Mouse (Mus musculus) ES-E14 (cell line): ENCODE measurements around the gene Scd4. TPM values are rescaled to one million over a fixed set of nuclear protein-coding genes. Genes with fewer than 3 reads are reported as not detected.
"Not testable (repeated sequence)": the region's sequence is repeated elsewhere in the genome, so short reads cannot be mapped to it uniquely, and the experiment has no call there.

ENCODE experiments used
- DNase-seq: peaks from one replicate; pipeline ENCODE4 v3.0.0-alpha.2; 2013; ENCODE audit warnings: low read depth, low spot score
- H3K27ac ChIP-seq: 2 replicates; pipeline ENCODE4 v1.5.1; 2012; ENCODE audit warnings: low read depth, mild to moderate bottlenecking, low read length, moderate library complexity, mixed read lengths; ENCODE audit not compliant: poor library complexity, insufficient read depth, severe bottlenecking
- H3K36me3 ChIP-seq: 2 replicates; pipeline ENCODE4 v1.6.1; 2012; ENCODE audit warnings: mild to moderate bottlenecking, low read length, moderate library complexity, mixed read lengths; ENCODE audit not compliant: control insufficient read depth, poor library complexity, insufficient read depth, severe bottlenecking
- H3K4me1 ChIP-seq, 2 experiments: fragments of 150-350 bp in 1 of 2; sonication (generic) in 1 of 2; 2 replicates each; pipeline ENCODE4 v1.6.1; 2012; ENCODE audit warnings: low read length in 2 of 2, mild to moderate bottlenecking in 1 of 2, mixed read lengths in 1 of 2; ENCODE audit not compliant: control insufficient read depth in 2 of 2, insufficient read depth in 2 of 2, poor library complexity in 1 of 2
- H3K4me3 ChIP-seq, 2 experiments: fragments of 150-350 bp in 1 of 2; sonication (generic) in 1 of 2; 2 replicates each; pipeline ENCODE4 v1.5.1; 2012; ENCODE audit warnings: low read length in 2 of 2, low read depth in 1 of 2, mild to moderate bottlenecking in 1 of 2, mixed read lengths in 1 of 2; ENCODE audit not compliant: insufficient read depth in 1 of 2, poor library complexity in 1 of 2, severe bottlenecking in 1 of 2
- H3K9ac ChIP-seq: 2 replicates; pipeline ENCODE4 v1.6.1; 2012; ENCODE audit warnings: low read depth, mild to moderate bottlenecking, low read length, mixed read lengths; ENCODE audit not compliant: poor library complexity, insufficient read depth, severe bottlenecking
- H3K9me3 ChIP-seq: fragments of 150-350 bp; sonication (generic); 2 replicates; pipeline ENCODE4 v1.6.1; 2012; ENCODE audit warnings: low read depth, mild to moderate bottlenecking, low read length; ENCODE audit not compliant: control insufficient read depth, insufficient read depth
- CHD2 ChIP-seq: IDR thresholded peaks from 2 replicates; pipeline ENCODE4 v1.6.1; 2014; ENCODE audit warnings: mild to moderate bottlenecking, low read depth, low read length, inconsistent platforms
- HCFC1 ChIP-seq: IDR thresholded peaks from 2 replicates; pipeline ENCODE4 v1.6.1; 2012; ENCODE audit warnings: low read length, inconsistent platforms, borderline replicate concordance; ENCODE audit not compliant: insufficient read depth
- MAFK ChIP-seq: IDR thresholded peaks from 2 replicates; pipeline ENCODE4 v1.6.1; 2014; ENCODE audit warnings: mild to moderate bottlenecking, low read depth, low read length, inconsistent platforms; ENCODE audit not compliant: insufficient read depth
- ZC3H11A ChIP-seq: IDR thresholded peaks from 2 replicates; pipeline ENCODE4 v1.6.1; 2012; ENCODE audit warnings: low read depth, mild to moderate bottlenecking, inconsistent platforms, low read length, borderline replicate concordance
- ZNF384 ChIP-seq: IDR thresholded peaks from 2 replicates; pipeline ENCODE4 v1.6.1; 2012; ENCODE audit warnings: low read depth, low read length, inconsistent platforms
- in situ Hi-C, 2 experiments: fragments of 600-800 bp; cut with MboI; formaldehyde crosslinking; loops; one replicate each; pipeline ENCODE4 v1.15.1; 2025; ENCODE audit warnings: low sequenced_read_pairs in 2 of 2, inconsistent platforms in 1 of 2; ENCODE audit not compliant: unreplicated experiment in 2 of 2
- total RNA-seq: library from RNA; depleted of rRNA; stranded (reverse); fragments of 300-350 nt; gene quantifications from 2 replicates; pipeline ENCODE4 v1.2.3, GENCODE M21; 2012

Scd4 gene
- total RNA-seq, 1 experiment, result 0.13 TPM

DNA sequence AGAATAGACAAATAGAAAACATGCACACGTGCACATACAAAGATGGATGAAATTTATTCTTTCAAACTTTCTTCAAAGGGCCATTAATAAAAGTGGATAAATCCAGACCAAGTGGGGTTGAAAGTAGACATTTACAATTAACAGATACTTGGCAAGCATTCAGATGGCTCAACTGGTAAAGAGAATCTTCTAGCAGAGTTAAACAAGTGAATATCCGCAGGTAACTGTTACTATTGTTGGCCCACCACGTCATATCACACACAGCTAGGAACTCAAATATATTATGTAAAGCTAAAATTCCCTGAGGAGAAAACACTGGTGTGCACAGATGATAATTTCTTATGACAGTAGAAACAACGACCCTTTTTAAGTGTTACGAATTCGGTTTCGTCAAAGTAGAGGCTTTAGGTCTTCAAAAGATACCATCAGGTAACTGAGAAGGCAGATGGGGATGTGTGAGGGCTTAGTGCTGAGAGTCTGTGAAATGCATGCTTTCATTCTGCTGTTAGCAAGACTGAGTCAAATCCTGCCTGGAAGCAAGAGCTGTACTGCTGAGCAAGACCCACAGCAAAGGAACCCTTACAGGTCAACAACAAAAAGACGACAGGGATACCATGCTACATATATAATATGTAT lies 24.2 kb upstream of the Scd4 start:
- in situ Hi-C loops, result no loop called here
- no peak for TF ChIP-seq ZNF384
- TF ChIP-seq HCFC1, result no peak
- no peak for TF ChIP-seq ZC3H11A
- TF ChIP-seq CHD2, result no peak
- no peak for TF ChIP-seq MAFK
- H3K36me3 ChIP-seq, result peaks cover 22% of the 10 kb centered on the region
- no peak overlapping the region for H3K27ac ChIP-seq
- H3K4me1 ChIP-seq, result peaks cover 0 to 6% of the 10 kb centered on the region in 2 experiments; a peak in 3 of 4 replicates
- H3K4me3 ChIP-seq, result no peak overlapping the region
- H3K9me3 ChIP-seq, result no peaks in the 10 kb centered on the region
- no peak overlapping the region for H3K9ac ChIP-seq
- no peak for DNase-seq

DNA sequence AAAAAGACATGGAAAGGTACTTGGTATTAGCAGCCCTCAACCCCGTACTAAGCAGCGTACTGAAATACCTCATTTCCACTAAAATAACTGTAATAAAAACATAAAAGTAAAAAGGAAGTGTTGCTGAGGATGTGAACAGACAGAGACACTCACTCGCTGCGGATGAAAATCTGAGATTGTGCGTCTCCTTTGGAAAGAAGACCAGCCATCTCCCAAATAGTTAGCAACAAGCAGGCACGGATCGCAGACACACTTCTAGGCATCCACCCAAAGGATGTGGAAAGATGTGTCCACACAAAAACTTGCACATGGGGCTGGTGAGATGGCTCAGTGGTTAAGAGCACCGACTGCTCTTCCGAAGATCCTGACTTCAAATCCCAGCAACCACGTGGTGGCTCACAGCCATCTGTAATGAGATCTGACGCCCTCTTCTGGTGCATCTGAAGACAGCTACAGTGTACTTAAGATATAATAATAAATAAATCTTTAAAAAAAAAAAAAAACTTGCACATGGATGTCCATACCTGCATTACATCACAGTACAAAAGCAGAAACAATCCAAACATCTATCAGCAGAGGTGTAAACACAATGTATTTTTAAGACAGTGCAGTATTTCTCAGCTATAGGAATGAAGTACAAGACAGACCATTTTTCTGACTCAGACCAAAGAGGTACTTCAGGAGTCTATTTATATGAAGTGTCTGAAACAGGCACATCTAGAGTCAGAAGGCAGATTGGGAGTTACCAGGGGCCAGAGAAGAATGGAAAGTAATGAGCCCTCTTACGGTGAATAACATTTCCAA lies 23.3 kb upstream of the Scd4 start:
- in situ Hi-C loops, result no loop called here
- H3K4me3 ChIP-seq, result no peak overlapping the region
- H3K27ac ChIP-seq, result no peak overlapping the region
- peaks cover 15% of the 10 kb centered on the region for H3K36me3 ChIP-seq
- DNase-seq, result no peak
- H3K9ac ChIP-seq, result no peak overlapping the region
- TF ChIP-seq HCFC1 (no peak), ZNF384 (no peak), ZC3H11A (no peak), MAFK (no peak), CHD2 (no peak)
- no peaks in the 10 kb centered on the region for H3K9me3 ChIP-seq
- H3K4me1 ChIP-seq, result peaks cover 0 to 9% of the 10 kb centered on the region in 2 experiments; a peak in 3 of 4 replicates

DNA sequence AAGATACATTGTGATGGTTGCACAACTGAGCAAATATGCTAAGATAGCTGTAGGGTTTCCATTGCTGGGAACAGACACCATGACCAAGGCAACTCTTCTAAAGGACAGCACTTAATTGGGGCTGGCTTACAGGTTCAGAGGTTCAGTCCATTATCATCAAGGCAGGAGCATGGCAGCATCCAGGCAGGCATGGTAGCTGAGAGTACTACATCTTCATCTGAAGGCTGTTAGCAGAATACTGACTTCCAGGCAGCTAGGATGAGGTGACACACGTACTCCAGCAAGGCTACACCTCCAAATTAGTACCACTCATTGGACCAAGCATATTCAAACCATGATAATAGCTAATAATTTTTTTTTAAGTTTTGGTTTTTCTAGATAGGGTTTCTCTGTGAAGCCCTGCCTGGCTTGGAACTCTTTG lies 22.7 kb upstream of the Scd4 start:
- H3K27ac ChIP-seq, H3K4me3 ChIP-seq, in situ Hi-C loops, H3K36me3 ChIP-seq, H3K9ac ChIP-seq, H3K9me3 ChIP-seq, DNase-seq, H3K4me1 ChIP-seq: not testable (repeated sequence)

DNA sequence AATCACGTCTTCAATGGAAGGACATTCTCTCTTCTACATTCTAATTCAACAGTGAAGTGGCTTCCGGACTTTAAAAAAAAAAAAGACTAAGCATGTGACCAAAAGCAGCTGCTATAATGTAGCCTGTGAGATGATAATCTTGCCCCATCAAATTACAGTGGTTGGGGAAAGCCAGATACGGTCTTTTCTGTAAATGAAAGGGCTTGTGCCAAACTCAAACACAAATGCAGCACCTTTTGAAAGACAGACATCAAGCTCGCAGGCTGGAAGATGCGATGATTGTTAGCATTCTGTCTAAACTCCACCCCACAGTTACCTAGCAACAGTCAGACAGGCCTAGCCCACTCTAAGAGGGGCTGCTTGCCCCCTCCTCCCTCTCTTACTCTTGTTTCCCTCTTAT lies 22.1 kb upstream of the Scd4 start:
- H3K9ac ChIP-seq, result no peak overlapping the region
- no peak overlapping the region for H3K27ac ChIP-seq
- DNase-seq, result no peak
- H3K4me1 ChIP-seq, result peaks cover 0 to 9% of the 10 kb centered on the region in 2 experiments; a peak in 3 of 4 replicates
- no peak overlapping the region for H3K4me3 ChIP-seq
- peaks cover 4% of the 10 kb centered on the region for H3K36me3 ChIP-seq
- H3K9me3 ChIP-seq, result no peaks in the 10 kb centered on the region
- TF ChIP-seq CHD2 (no peak), ZC3H11A (no peak), ZNF384 (0 out of 2 replicates have a peak, but pooled peaks have one; percentile 22), HCFC1 (no peak), MAFK (no peak)
- in situ Hi-C loops, result no loop called here
